Mouse (Mus musculus): Measurements from ENCODE around the gene Gucy2c. TPM values are rescaled to one million over a fixed set of nuclear protein-coding genes. Genes with fewer than 3 reads are reported as not detected.

Gucy2c gene
- polyA plus RNA-seq, 1 experiment from 2014 or later, result 0.31 TPM

GRCm38 (mm10) chr6:136816826-136817225, 35.3 kb upstream of the Gucy2c start:
- no peak for ATAC-seq (ENCODE audit: low read depth)
- WGBS, result 99% methylated on average over 21 of the region's 21 CpGs

GRCm38 (mm10) chr6:136815381-136815780, 33.8 kb upstream of the Gucy2c start:
- Histone ChIP-seq H3K27ac (ENCODE audit: low read depth, low read length) (no peak overlapping the region), H3K36me3 (ENCODE audit: control insufficient read depth, insufficient read depth, low read length) (peaks cover 56% of the 10 kb centered on the region), H3K27me3 (ENCODE audit: control insufficient read depth, insufficient read depth, low read length) (no peaks in the 10 kb centered on the region), H3K9ac (replicated peaks; ENCODE audit: low read depth, low read length) (no peak overlapping the region), H3K4me1 (ENCODE audit: control insufficient read depth, insufficient read depth, low read length) (no peaks in the 10 kb centered on the region), H3K4me3 (ENCODE audit: low read depth, low read length) (no peak overlapping the region), H3K9me3 (ENCODE audit: control insufficient read depth, low read length) (no peaks in the 10 kb centered on the region), H3K4me2 (ENCODE audit: low read depth, low read length) (no peak overlapping the region)
- no peak for ATAC-seq (ENCODE audit: low read depth)
- 94% methylated on average over 7 of the region's 7 CpGs for WGBS

More at GRCm38 (mm10) chr6:136816826-136817225, 35.3 kb upstream of the Gucy2c start:
- Histone ChIP-seq H3K4me2 (ENCODE audit: low read depth, low read length) (no peak overlapping the region), H3K36me3 (ENCODE audit: control insufficient read depth, insufficient read depth, low read length) (peaks cover 70% of the 10 kb centered on the region), H3K4me3 (ENCODE audit: low read depth, low read length) (no peak overlapping the region), H3K27ac (ENCODE audit: low read depth, low read length) (no peak overlapping the region), H3K27me3 (ENCODE audit: control insufficient read depth, insufficient read depth, low read length) (no peaks in the 10 kb centered on the region), H3K9me3 (ENCODE audit: control insufficient read depth, low read length) (no peaks in the 10 kb centered on the region), H3K4me1 (ENCODE audit: control insufficient read depth, insufficient read depth, low read length) (no peaks in the 10 kb centered on the region), H3K9ac (replicated peaks; ENCODE audit: low read depth, low read length) (no peak overlapping the region)

GRCm38 (mm10) chr6:136813117-136813516, 31.6 kb upstream of the Gucy2c start:
- 53% methylated on average over 4 of the region's 4 CpGs for WGBS
- H3K4me1 ChIP-seq (ENCODE audit: control insufficient read depth, insufficient read depth, low read length), result peaks cover 12% of the 10 kb centered on the region
- H3K9ac ChIP-seq (replicated peaks; ENCODE audit: low read depth, low read length), result no peak overlapping the region
- peaks cover 39% of the 10 kb centered on the region for H3K36me3 ChIP-seq (ENCODE audit: control insufficient read depth, insufficient read depth, low read length)
- no peak for ATAC-seq (ENCODE audit: low read depth)
- H3K4me3 ChIP-seq (ENCODE audit: low read depth, low read length), result no peak overlapping the region
- no peak overlapping the region for H3K4me2 ChIP-seq (ENCODE audit: low read depth, low read length)
- no peak overlapping the region for H3K27ac ChIP-seq (ENCODE audit: low read depth, low read length)
- no peaks in the 10 kb centered on the region for H3K9me3 ChIP-seq (ENCODE audit: control insufficient read depth, low read length)
- no peaks in the 10 kb centered on the region for H3K27me3 ChIP-seq (ENCODE audit: control insufficient read depth, insufficient read depth, low read length)

GRCm38 (mm10) chr6:136811196-136811595, 29.6 kb upstream of the Gucy2c start:
- no peaks in the 10 kb centered on the region for H3K9me3 ChIP-seq (ENCODE audit: control insufficient read depth, low read length)
- H3K27me3 ChIP-seq (ENCODE audit: control insufficient read depth, insufficient read depth, low read length), result no peaks in the 10 kb centered on the region
- H3K9ac ChIP-seq (replicated peaks; ENCODE audit: low read depth, low read length), result no peak overlapping the region
- 90% methylated on average over 10 of the region's 10 CpGs for WGBS
- no peak overlapping the region for H3K4me3 ChIP-seq (ENCODE audit: low read depth, low read length)
- H3K27ac ChIP-seq (ENCODE audit: low read depth, low read length), result no peak overlapping the region
- H3K4me1 ChIP-seq (ENCODE audit: control insufficient read depth, insufficient read depth, low read length), result peaks cover 16% of the 10 kb centered on the region
- H3K4me2 ChIP-seq (ENCODE audit: low read depth, low read length), result no peak overlapping the region
- peaks cover 21% of the 10 kb centered on the region for H3K36me3 ChIP-seq (ENCODE audit: control insufficient read depth, insufficient read depth, low read length)
- ATAC-seq (ENCODE audit: low read depth), result no peak

DNA sequence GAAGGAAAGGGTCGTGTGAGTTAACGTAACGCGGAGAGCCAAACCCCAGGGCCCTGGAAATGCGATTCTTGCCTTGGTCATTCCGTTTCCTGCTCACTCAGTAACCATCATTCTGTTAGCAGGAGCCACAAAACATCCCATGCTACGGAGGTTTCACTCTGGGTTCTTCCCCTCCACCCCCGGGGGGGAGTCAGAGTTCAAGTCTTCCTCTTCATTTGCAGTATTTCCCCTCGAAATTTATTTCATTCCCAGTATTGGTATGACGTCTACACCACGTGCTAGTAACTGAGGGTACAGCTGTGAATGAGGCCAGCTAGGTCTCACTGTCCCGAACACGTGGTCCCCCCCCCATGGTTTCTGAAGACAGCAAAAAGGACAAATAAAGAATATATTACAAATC, 28.1 kb upstream of the Gucy2c start:
- Histone ChIP-seq H3K9me3 (ENCODE audit: control insufficient read depth, low read length) (no peaks in the 10 kb centered on the region), H3K4me3 (ENCODE audit: low read depth, low read length) (no peak overlapping the region), H3K9ac (replicated peaks; ENCODE audit: low read depth, low read length) (no peak overlapping the region), H3K27me3 (ENCODE audit: control insufficient read depth, insufficient read depth, low read length) (no peaks in the 10 kb centered on the region), H3K4me2 (ENCODE audit: low read depth, low read length) (peak overlapping the region; percentile 94; the same call in 1 of the 2 replicates), H3K36me3 (ENCODE audit: control insufficient read depth, insufficient read depth, low read length) (peaks cover 10% of the 10 kb centered on the region; the same call in 1 of the 2 replicates), H3K4me1 (ENCODE audit: control insufficient read depth, insufficient read depth, low read length) (peaks cover 18% of the 10 kb centered on the region), H3K27ac (ENCODE audit: low read depth, low read length) (no peak overlapping the region)
- no peak for ATAC-seq (ENCODE audit: low read depth)
- WGBS, result 79% methylated on average over 13 of the region's 13 CpGs

- Histone ChIP-seq H3K9ac (replicated peaks; ENCODE audit: low read depth, low read length) (peak overlapping the region; percentile 52; the same call in 1 of the 2 replicates), H3K9me3 (ENCODE audit: control insufficient read depth, low read length) (no peaks in the 10 kb centered on the region), H3K36me3 (ENCODE audit: control insufficient read depth, insufficient read depth, low read length) (peaks cover 4% of the 10 kb centered on the region; the same call in 1 of the 2 replicates), H3K4me3 (ENCODE audit: low read depth, low read length) (peak overlapping the region; percentile 71), H3K27ac (ENCODE audit: low read depth, low read length) (no peak overlapping the region), H3K4me2 (ENCODE audit: low read depth, low read length) (peak overlapping the region; percentile 94), H3K4me1 (ENCODE audit: control insufficient read depth, insufficient read depth, low read length) (peaks cover 19% of the 10 kb centered on the region), H3K27me3 (ENCODE audit: control insufficient read depth, insufficient read depth, low read length) (no peaks in the 10 kb centered on the region)
- ATAC-seq (ENCODE audit: low read depth), result no peak
- WGBS, result 42% methylated on average over 14 of the region's 14 CpGs
Measured at GRCm38 (mm10) chr6:136809077-136809476, 27.5 kb upstream of the Gucy2c start.

DNA sequence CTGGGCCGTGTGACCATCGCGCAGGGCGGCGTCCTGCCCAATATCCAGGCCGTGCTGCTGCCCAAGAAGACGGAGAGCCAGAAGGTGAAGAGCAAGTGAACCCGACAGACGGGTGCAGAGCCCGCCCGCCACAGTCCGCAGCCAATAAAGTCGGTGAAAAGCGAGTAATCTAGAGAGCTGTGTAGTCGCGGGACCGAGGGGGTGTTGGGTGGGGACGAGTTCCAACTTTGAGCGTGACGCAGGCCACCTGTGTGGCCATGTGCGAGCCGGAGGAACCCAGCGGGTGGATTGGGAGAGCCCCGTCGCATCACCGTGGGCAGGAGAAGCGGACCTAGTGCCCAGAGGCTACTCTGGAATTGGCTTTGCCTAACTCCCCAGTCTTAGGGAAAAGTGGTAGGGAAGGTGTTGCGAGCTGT, 27.1 kb upstream of the Gucy2c start:
- peaks cover 4% of the 10 kb centered on the region; the same call in 1 of the 2 replicates for H3K36me3 ChIP-seq (ENCODE audit: control insufficient read depth, insufficient read depth, low read length)
- H3K4me2 ChIP-seq (ENCODE audit: low read depth, low read length), result peak overlapping the region; percentile 94
- H3K27ac ChIP-seq (ENCODE audit: low read depth, low read length), result no peak overlapping the region
- H3K4me3 ChIP-seq (ENCODE audit: low read depth, low read length), result peak overlapping the region; percentile 71
- under 1% methylated on average over 28 of the region's 28 CpGs for WGBS
- no peak; the same call in none of the 2 replicates for ATAC-seq (ENCODE audit: low read depth)
- H3K9me3 ChIP-seq (ENCODE audit: control insufficient read depth, low read length), result no peaks in the 10 kb centered on the region
- H3K27me3 ChIP-seq (ENCODE audit: control insufficient read depth, insufficient read depth, low read length), result no peaks in the 10 kb centered on the region
- H3K9ac ChIP-seq (replicated peaks; ENCODE audit: low read depth, low read length), result peak overlapping the region; percentile 52
- H3K4me1 ChIP-seq (ENCODE audit: control insufficient read depth, insufficient read depth, low read length), result peaks cover 19% of the 10 kb centered on the region

- peak within 1 kb of the TSS; percentile 71 for H3K4me3 ChIP-seq (ENCODE audit: low read depth, low read length)
- H3K27ac ChIP-seq (ENCODE audit: low read depth, low read length), result no peak within 1 kb of the TSS
- ATAC-seq (ENCODE audit: low read depth), result peak; percentile 90
- H3K9me3 ChIP-seq (ENCODE audit: control insufficient read depth, low read length), result no peaks in the 10 kb centered on the region
- peak within 1 kb of the TSS; percentile 52 for H3K9ac ChIP-seq (replicated peaks; ENCODE audit: low read depth, low read length)
- no peaks in the 10 kb centered on the region for H3K36me3 ChIP-seq (ENCODE audit: control insufficient read depth, insufficient read depth, low read length)
- peaks cover 21% of the 10 kb centered on the region for H3K4me1 ChIP-seq (ENCODE audit: control insufficient read depth, insufficient read depth, low read length)
- H3K4me2 ChIP-seq (ENCODE audit: low read depth, low read length), result peak within 1 kb of the TSS; percentile 94
- WGBS, result under 1% methylated on average over 34 of the region's 34 CpGs
- no peaks in the 10 kb centered on the region for H3K27me3 ChIP-seq (ENCODE audit: control insufficient read depth, insufficient read depth, low read length)
Measured at GRCm38 (mm10) chr6:136808014-136808417, 26.5 kb upstream of the Gucy2c start, which contains the start of gene H2afj. TSS of gene H2afj (plus strand) at chr6:136808244.

- Histone ChIP-seq H3K27me3 (ENCODE audit: control insufficient read depth, insufficient read depth, low read length) (no peaks in the 10 kb centered on the region), H3K9me3 (ENCODE audit: control insufficient read depth, low read length) (no peaks in the 10 kb centered on the region), H3K27ac (ENCODE audit: low read depth, low read length) (no peak overlapping the region), H3K4me3 (ENCODE audit: low read depth, low read length) (peak overlapping the region; percentile 71; the same call in 1 of the 2 replicates), H3K36me3 (ENCODE audit: control insufficient read depth, insufficient read depth, low read length) (no peaks in the 10 kb centered on the region), H3K9ac (replicated peaks; ENCODE audit: low read depth, low read length) (no peak overlapping the region), H3K4me1 (ENCODE audit: control insufficient read depth, insufficient read depth, low read length) (peaks cover 22% of the 10 kb centered on the region), H3K4me2 (ENCODE audit: low read depth, low read length) (peak overlapping the region; percentile 94)
- ATAC-seq (ENCODE audit: low read depth), result no peak
- WGBS, result 39% methylated on average over 18 of the region's 18 CpGs
Measured at GRCm38 (mm10) chr6:136807395-136808013, 25.9 kb upstream of the Gucy2c start.

Measured in neural tube, embryonic 14.5 days (tissue).